Mouse (Mus musculus) bone marrow, adult 2 months (tissue): ENCODE results near the gene Tank. TPM values are rescaled to one million over a fixed set of nuclear protein-coding genes. Genes with fewer than 3 reads are reported as not detected.

Experiments
- H3K27ac ChIP-seq: fragments of 200-500 bp; 2 replicates; pipeline ENCODE4 v1.5.1; 2012; ENCODE audit warnings: low read depth, mild to moderate bottlenecking, control low read depth, inconsistent platforms, low read length; ENCODE audit not compliant: control insufficient read depth, poor library complexity, insufficient read depth
- H3K4me1 ChIP-seq: fragments of 200-500 bp; 2 replicates; pipeline ENCODE4 v1.6.1; 2011; ENCODE audit warnings: low read length; ENCODE audit not compliant: control insufficient read depth, insufficient read depth
- H3K4me3 ChIP-seq: fragments of 200-500 bp; replicated peaks from 2 replicates; pipeline ENCODE3; 2011; ENCODE audit warnings: mild to moderate bottlenecking, low read depth, low read length, control low read depth; ENCODE audit not compliant: control insufficient read depth
- CTCF ChIP-seq: fragments of 200-500 bp; IDR thresholded peaks from 2 replicates; pipeline ENCODE4 v1.5.1; 2011; ENCODE audit warnings: low read length, control low read depth; ENCODE audit not compliant: control insufficient read depth, insufficient read depth
- POLR2A ChIP-seq: fragments of 200-500 bp; IDR thresholded peaks from 2 replicates; pipeline ENCODE4 v1.6.1; 2011; ENCODE audit warnings: low read depth, mild to moderate bottlenecking, control low read depth, low read length, borderline replicate concordance; ENCODE audit not compliant: control insufficient read depth
- WGBS: fragments of 180-500 bp; shearing (Covaris S2); methylation state at CpG from one replicate; pipeline ENCODE4 v1.1.7; 2018; 5-methylcytosine and 5-hydroxymethylcytosine counted together
- polyA plus RNA-seq: library from polyadenylated mRNA; stranded (reverse); fragments of >200 nt; gene quantifications from 2 replicates; pipeline ENCODE4 v1.2.4, GENCODE M21; 2011; ENCODE audit warnings: low replicate concordance; ENCODE audit not compliant: missing spikeins, insufficient read depth, insufficient read length

Gene Tank
- polyA plus RNA-seq, 1 experiment, result 21.9 TPM

- no peaks in the 10 kb centered on the region for H3K4me1 ChIP-seq
- H3K4me3 ChIP-seq, result no peak overlapping the region
- 78% methylated on average over 12 of the region's 12 CpGs for WGBS
- TF ChIP-seq CTCF (no peak), POLR2A (no peak)
- H3K27ac ChIP-seq, result peak overlapping the region; percentile 27; the same call in 1 of the 2 replicates
Measured at GRCm38 (mm10) chr2:61655046-61655381, 76.6 kb downstream of the Tank start.

DNA sequence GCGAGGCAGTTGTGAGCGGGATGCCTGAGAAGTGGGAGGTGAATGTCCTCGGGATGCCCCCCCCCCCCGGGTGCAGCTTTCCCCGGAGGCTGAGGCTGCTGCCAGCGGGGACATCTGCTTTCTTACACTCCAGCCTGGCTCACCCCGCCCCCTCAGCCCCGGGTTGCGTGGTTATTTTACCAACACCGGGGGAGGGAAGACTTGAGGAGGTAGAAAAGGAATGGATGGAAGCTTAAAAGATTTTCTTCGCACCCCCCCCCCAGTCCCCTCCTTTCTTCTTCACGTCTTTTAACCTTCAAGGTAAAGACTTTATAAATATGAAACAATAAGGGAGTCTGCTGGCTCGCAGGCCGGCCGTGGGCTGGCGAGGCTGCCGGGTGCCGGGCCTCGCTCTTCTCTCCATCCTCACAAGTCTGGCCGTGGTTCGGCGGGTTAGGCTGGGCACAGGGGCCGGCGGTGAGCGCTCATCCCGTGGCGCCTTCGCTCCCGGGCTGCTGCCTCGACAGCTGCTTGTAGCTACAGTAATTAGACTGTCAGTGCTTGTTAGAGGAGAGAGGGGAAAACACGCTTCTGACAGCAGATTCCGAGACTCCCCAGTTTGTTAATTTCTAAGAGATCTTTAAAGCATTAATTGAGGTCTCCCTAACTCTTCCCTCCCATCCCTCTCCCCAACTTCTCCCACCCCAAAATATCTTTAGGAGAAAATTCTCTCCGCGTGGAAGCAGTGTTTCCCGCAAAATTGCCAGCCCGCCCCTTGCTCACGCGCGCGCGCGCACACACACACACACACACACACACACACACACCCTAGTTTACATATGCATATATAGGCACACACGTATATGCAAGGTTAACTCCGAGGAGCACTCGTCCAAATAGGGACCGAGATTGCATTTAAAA, 77.2 kb downstream of the Tank start:
- Histone ChIP-seq H3K27ac (no peak overlapping the region), H3K4me1 (no peaks in the 10 kb centered on the region), H3K4me3 (no peak overlapping the region)
- 5% methylated on average over 46 of the region's 46 CpGs for WGBS
- TF ChIP-seq POLR2A, result no peak
- no peak for TF ChIP-seq CTCF

DNA sequence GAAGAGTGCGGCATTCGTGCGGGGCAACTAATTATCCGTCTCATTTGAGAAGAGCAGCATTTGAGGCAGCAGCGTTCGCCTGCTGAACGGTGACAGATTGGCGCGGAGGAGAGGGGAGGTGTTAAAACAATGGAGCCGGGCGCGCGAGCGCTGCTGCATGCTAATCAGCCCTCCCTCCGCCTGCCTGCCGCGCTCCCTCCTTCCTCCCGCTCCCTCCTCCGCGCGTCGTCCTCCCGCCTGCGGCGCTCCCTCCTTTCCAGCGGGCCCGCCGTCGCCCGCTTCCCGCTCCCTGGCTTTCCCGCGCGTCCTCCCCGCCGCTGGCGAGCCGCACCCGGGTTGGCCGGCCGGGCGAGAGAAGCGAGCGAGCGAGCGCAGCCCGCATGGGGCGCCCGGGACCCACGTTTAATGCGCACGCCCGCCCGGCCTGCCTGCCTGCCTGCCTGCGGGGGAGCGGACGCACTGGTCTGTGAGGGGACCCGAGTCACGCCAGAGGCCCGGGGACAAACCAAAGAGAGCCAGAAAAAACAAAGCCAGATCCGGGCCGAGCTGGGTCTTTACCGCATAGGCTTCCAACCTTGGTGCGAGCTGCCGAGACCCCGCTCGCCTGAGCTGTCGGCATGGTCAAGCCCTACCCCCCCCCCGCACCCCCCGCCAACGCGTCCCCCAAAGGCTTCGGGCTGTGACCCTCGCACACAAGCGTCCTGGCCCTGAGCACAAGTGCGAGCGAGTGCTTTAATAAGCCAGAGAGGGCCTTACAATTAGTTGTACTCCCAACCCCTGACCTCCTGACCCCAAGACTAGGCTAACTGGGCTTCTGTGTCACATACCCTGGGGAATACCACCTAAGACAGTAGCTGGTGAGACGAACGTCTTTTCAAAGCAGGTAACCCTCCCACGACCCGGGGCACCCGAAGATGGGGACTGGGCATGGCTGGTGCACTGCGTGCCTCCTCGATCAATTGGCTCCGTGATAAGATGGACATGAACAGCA, 78.3 kb downstream of the Tank start:
- Histone ChIP-seq H3K4me1 (no peaks in the 10 kb centered on the region), H3K27ac (no peak overlapping the region), H3K4me3 (peak overlapping the region; percentile 37)
- no peak for TF ChIP-seq POLR2A
- no peak for TF ChIP-seq CTCF
- WGBS, result 5% methylated on average over 84 of the region's 85 CpGs

- WGBS, result 54% methylated on average over 2 of the region's 2 CpGs
- Histone ChIP-seq H3K4me3 (no peak overlapping the region), H3K27ac (no peak overlapping the region), H3K4me1 (no peaks in the 10 kb centered on the region)
- no peak for TF ChIP-seq POLR2A
- no peak for TF ChIP-seq CTCF
Measured at GRCm38 (mm10) chr2:61659254-61659653, 80.9 kb downstream of the Tank start.

DNA sequence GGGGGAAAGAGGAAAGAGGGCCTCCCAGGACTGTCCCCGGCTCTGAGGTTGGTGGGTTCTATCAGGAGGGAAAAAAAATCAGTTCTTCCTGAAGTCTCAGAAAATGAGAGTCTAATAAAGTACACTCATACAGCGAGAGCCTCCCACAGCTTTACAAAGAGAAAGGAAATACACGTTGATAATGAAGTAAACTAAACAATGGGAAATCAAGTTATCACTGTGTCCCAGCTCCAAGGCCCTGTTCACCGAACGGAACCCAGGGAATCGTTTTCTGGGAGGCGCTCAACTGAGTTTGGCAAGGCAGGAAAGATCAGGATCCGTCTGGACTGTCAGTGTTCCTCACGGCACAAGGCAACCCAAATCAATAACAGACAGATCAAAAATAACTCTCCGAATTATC, 84.4 kb downstream of the Tank start:
- TF ChIP-seq POLR2A, result no peak
- TF ChIP-seq CTCF, result no peak
- no peaks in the 10 kb centered on the region for H3K4me1 ChIP-seq
- no peak overlapping the region for H3K27ac ChIP-seq
- 80% methylated on average over 10 of the region's 10 CpGs for WGBS
- no peak overlapping the region for H3K4me3 ChIP-seq

DNA sequence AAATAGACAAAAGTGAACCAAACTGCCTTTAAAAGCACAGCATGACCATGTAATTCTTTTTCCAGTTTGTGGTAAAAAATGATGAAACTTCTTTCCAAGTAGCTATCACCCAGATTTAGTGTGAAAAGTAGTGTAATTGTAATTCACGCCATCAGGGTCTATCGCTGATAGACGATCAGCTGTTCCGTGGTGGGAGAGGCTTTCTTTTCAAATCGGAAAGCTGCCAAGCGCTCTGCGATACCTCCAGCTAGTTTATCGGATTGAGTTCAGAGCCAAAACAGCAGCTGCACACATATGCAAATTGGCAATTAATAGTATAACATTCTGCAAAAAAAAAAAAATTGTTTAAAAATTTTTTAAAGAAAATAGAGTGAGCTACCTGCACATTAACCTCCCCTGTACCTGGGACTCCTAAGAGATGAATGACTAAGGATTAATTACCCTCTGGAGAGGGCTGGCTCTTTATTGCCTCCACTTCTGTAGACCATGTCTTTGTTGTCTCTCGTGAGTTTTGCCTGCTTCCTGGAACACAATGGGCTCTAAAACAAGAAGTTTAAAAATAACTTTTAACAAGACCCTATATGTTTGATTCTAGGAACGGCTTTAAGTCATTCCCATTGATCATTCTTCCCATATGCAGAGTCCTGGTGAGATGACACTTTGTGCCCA, 85.3 kb downstream of the Tank start:
- TF ChIP-seq POLR2A (no peak), CTCF (no peak)
- H3K4me3 ChIP-seq, result no peak overlapping the region
- H3K4me1 ChIP-seq, result no peaks in the 10 kb centered on the region
- no peak overlapping the region for H3K27ac ChIP-seq
- 72% methylated on average over 10 of the region's 10 CpGs for WGBS

DNA sequence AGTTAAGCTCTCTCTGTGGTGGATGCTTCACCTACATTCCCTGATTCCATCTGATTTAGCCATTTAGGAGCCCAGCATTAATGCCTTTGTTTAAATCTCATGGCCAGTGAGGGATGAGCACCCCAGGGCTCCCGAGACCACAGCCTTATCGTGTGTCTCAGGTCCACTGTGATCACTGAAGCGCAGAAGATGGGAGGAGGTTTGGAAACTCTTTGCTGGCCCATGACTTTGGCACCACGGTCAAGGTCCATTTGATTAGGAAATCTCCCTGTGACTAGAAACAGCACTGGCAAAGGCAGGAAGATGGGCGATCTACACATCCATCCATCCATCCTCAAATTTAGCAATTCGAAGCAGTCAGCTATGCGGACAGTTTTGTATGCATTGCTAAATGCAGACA, 89.0 kb downstream of the Tank start:
- 75% methylated on average over 7 of the region's 7 CpGs for WGBS
- TF ChIP-seq CTCF (no peak), POLR2A (no peak)
- no peaks in the 10 kb centered on the region for H3K4me1 ChIP-seq
- H3K4me3 ChIP-seq, result no peak overlapping the region
- no peak overlapping the region for H3K27ac ChIP-seq
